Mouse (Mus musculus) hindbrain, embryonic 13.5 days (tissue): ENCODE measurements around the gene Cdyl. TPM values are rescaled to one million over a fixed set of nuclear protein-coding genes. Genes with fewer than 3 reads are reported as not detected.
A peak's percentile ranks its signal among the peaks of the same experiment; 100 is the strongest.

Source experiments
- ATAC-seq: fragments of 200-750 bp; cut with Nextera tagmentation; 2 replicates; pipeline ENCODE4 v1.8.0; 2017; ENCODE audit warnings: moderate TSS enrichment; ENCODE audit not compliant: low FRiP score
- H3K27ac ChIP-seq: fragments of 300-500 bp; sonication (generic); 2 replicates; pipeline ENCODE4 v1.5.1; 2015; ENCODE audit warnings: inconsistent platforms, mild to moderate bottlenecking, moderate library complexity
- H3K27me3 ChIP-seq: fragments of 300-500 bp; sonication (generic); 2 replicates; pipeline ENCODE4 v1.6.1; 2015; ENCODE audit warnings: mild to moderate bottlenecking, inconsistent platforms
- H3K36me3 ChIP-seq: fragments of 300-500 bp; sonication (generic); 2 replicates; pipeline ENCODE4 v1.6.1; 2015; ENCODE audit warnings: mild to moderate bottlenecking, inconsistent platforms
- H3K4me1 ChIP-seq: fragments of 300-500 bp; sonication (generic); replicated peaks from 2 replicates; pipeline ENCODE4 v1.6.1; 2015; ENCODE audit warnings: inconsistent platforms
- H3K4me2 ChIP-seq: fragments of 300-500 bp; sonication (generic); 2 replicates; pipeline ENCODE4 v1.6.1; 2015; ENCODE audit warnings: inconsistent platforms, mild to moderate bottlenecking, moderate library complexity
- H3K4me3 ChIP-seq: fragments of 300-500 bp; sonication (generic); 2 replicates; pipeline ENCODE4 v1.5.1; 2015; ENCODE audit warnings: mild to moderate bottlenecking, inconsistent platforms
- H3K9ac ChIP-seq: fragments of 300-500 bp; sonication (generic); 2 replicates; pipeline ENCODE4 v1.6.1; 2015; ENCODE audit warnings: mild to moderate bottlenecking, inconsistent platforms
- H3K9me3 ChIP-seq: fragments of 300-500 bp; sonication (generic); 2 replicates; pipeline ENCODE4 v1.6.1; 2016; ENCODE audit warnings: inconsistent platforms
- WGBS: fragments of 180-500 bp; shearing (Covaris S2); methylation state at CpG from one replicate; pipeline ENCODE4 v1.1.7; 2015; 5-methylcytosine and 5-hydroxymethylcytosine counted together
- polyA plus RNA-seq: library from polyadenylated mRNA; unstranded; fragments of >200 nt; fragmentation: Nextera tagmentation; extraction: Ambion mirVana; gene quantifications from 2 replicates; pipeline ENCODE4 v1.2.1, GENCODE M21; 2015

Cdyl gene
- polyA plus RNA-seq, 1 experiment from 2014 or later = 5.8 TPM

GRCm38 (mm10) chr13:35878282-35878681 lies 218.6 kb downstream of the Cdyl start:
- Histone ChIP-seq H3K4me1 (no peaks in the 10 kb centered on the region; the same call in 1 of the 2 replicates), H3K4me3 (no peak overlapping the region), H3K9ac (no peak overlapping the region), H3K27ac (no peak overlapping the region), H3K36me3 (no peaks in the 10 kb centered on the region), H3K9me3 (no peaks in the 10 kb centered on the region), H3K4me2 (no peak overlapping the region), H3K27me3 (no peaks in the 10 kb centered on the region)
- WGBS = 72% methylated on average over 1 of the region's 1 CpGs
- no peak for ATAC-seq

- no peak for ATAC-seq
- H3K9me3 ChIP-seq = no peaks in the 10 kb centered on the region
- H3K9ac ChIP-seq = no peak overlapping the region
- no peak overlapping the region for H3K27ac ChIP-seq
- H3K27me3 ChIP-seq = no peaks in the 10 kb centered on the region
- no peaks in the 10 kb centered on the region for H3K36me3 ChIP-seq
- no peak overlapping the region for H3K4me2 ChIP-seq
- WGBS = 56% methylated on average over 5 of the region's 5 CpGs
- no peaks in the 10 kb centered on the region; the same call in 1 of the 2 replicates for H3K4me1 ChIP-seq
- no peak overlapping the region for H3K4me3 ChIP-seq
These were observed 219.4 kb downstream of the Cdyl start for GRCm38 (mm10) chr13:35879068-35879467.

GRCm38 (mm10) chr13:35879519-35879918 lies 219.9 kb downstream of the Cdyl start:
- 89% methylated on average over 5 of the region's 5 CpGs for WGBS
- Histone ChIP-seq H3K27ac (no peak overlapping the region), H3K9ac (no peak overlapping the region), H3K4me2 (no peak overlapping the region), H3K9me3 (no peaks in the 10 kb centered on the region), H3K36me3 (no peaks in the 10 kb centered on the region), H3K4me3 (no peak overlapping the region), H3K4me1 (no peaks in the 10 kb centered on the region; the same call in 1 of the 2 replicates), H3K27me3 (no peaks in the 10 kb centered on the region)
- no peak for ATAC-seq

GRCm38 (mm10) chr13:35880555-35881046 lies 221.0 kb downstream of the Cdyl start:
- Histone ChIP-seq H3K9me3 (no peaks in the 10 kb centered on the region), H3K4me2 (no peak overlapping the region), H3K9ac (no peak overlapping the region), H3K4me3 (no peak overlapping the region), H3K4me1 (no peaks in the 10 kb centered on the region; the same call in 1 of the 2 replicates), H3K27me3 (no peaks in the 10 kb centered on the region), H3K27ac (peak overlapping the region; percentile 24; the same call in 1 of the 2 replicates), H3K36me3 (no peaks in the 10 kb centered on the region)
- no peak; the same call in 1 of the 2 replicates for ATAC-seq
- WGBS = 69% methylated on average over 6 of the region's 6 CpGs

GRCm38 (mm10) chr13:35886121-35886725 lies 226.6 kb downstream of the Cdyl start:
- Histone ChIP-seq H3K27me3 (no peaks in the 10 kb centered on the region), H3K36me3 (no peaks in the 10 kb centered on the region), H3K9ac (no peak overlapping the region), H3K27ac (no peak overlapping the region), H3K9me3 (0 out of 2 replicates have a peak, but pooled peaks cover 5% of the 10 kb centered on the region), H3K4me3 (no peak overlapping the region), H3K4me1 (no peaks in the 10 kb centered on the region), H3K4me2 (no peak overlapping the region)
- WGBS = 41% methylated on average over 15 of the region's 15 CpGs
- no peak for ATAC-seq

GRCm38 (mm10) chr13:35892866-35893265 lies 233.2 kb downstream of the Cdyl start:
- Histone ChIP-seq H3K4me3 (no peak overlapping the region), H3K36me3 (peaks cover 13% of the 10 kb centered on the region), H3K4me2 (no peak overlapping the region), H3K27me3 (no peaks in the 10 kb centered on the region), H3K9me3 (0 out of 2 replicates have a peak, but pooled peaks cover 5% of the 10 kb centered on the region), H3K4me1 (no peaks in the 10 kb centered on the region), H3K9ac (no peak overlapping the region), H3K27ac (no peak overlapping the region)
- no peak for ATAC-seq
- WGBS = 87% methylated on average over 3 of the region's 3 CpGs

GRCm38 (mm10) chr13:35905378-35905777 lies 245.7 kb downstream of the Cdyl start:
- Histone ChIP-seq H3K4me3 (peak overlapping the region; percentile 65), H3K9ac (peak overlapping the region; percentile 70), H3K27me3 (no peaks in the 10 kb centered on the region), H3K27ac (no peak overlapping the region), H3K9me3 (no peaks in the 10 kb centered on the region), H3K36me3 (no peaks in the 10 kb centered on the region), H3K4me1 (0 out of 2 replicates have a peak, but pooled peaks cover 2% of the 10 kb centered on the region), H3K4me2 (peak overlapping the region; percentile 65)
- ATAC-seq = no peak
- WGBS = 1% methylated on average over 13 of the region's 13 CpGs

GRCm38 (mm10) chr13:35905879-35906481 lies 246.3 kb downstream of the Cdyl start, which contains the start of gene Rpp40:
TSS of gene Rpp40 (minus strand) at chr13:35906359.
- Histone ChIP-seq H3K4me2 (peak within 1 kb of the TSS; percentile 65), H3K9me3 (no peaks in the 10 kb centered on the region), H3K27me3 (no peaks in the 10 kb centered on the region), H3K4me1 (0 out of 2 replicates have a peak, but pooled peaks cover 2% of the 10 kb centered on the region), H3K4me3 (peak within 1 kb of the TSS; percentile 65), H3K27ac (no peak within 1 kb of the TSS), H3K9ac (peak within 1 kb of the TSS; percentile 70), H3K36me3 (no peaks in the 10 kb centered on the region)
- peak; percentile 100 for ATAC-seq
- WGBS = under 1% methylated on average over 34 of the region's 35 CpGs

GRCm38 (mm10) chr13:35911476-35911875 lies 251.8 kb downstream of the Cdyl start:
- Histone ChIP-seq H3K27ac (no peak overlapping the region), H3K4me3 (no peak overlapping the region), H3K36me3 (no peaks in the 10 kb centered on the region), H3K27me3 (no peaks in the 10 kb centered on the region), H3K9me3 (no peaks in the 10 kb centered on the region), H3K4me2 (no peak overlapping the region), H3K4me1 (no peaks in the 10 kb centered on the region), H3K9ac (no peak overlapping the region)
- no peak for ATAC-seq
- WGBS = 90% methylated on average over 1 of the region's 1 CpGs

Other genes starting within 250 kb of the Cdyl start
- 8.4 and 9.9 TPM in 2 replicates for gene Rpp40, start 246.5 kb downstream of the Cdyl start, polyA plus RNA-seq